Mouse (Mus musculus) kidney, embryonic 14.5 days (tissue): Measurements from ENCODE around the gene Adam10. TPM values are rescaled to one million over a fixed set of nuclear protein-coding genes. Genes with fewer than 3 reads are reported as not detected.

Experiments used
- ATAC-seq: fragments of 200-750 bp; cut with Nextera tagmentation; 2 replicates; pipeline ENCODE4 v1.8.0; 2017; ENCODE audit warnings: moderate number of reproducible peaks, mild to moderate bottlenecking, moderate TSS enrichment, moderate library complexity; ENCODE audit not compliant: low FRiP score, low TSS enrichment
- H3K27ac ChIP-seq: fragments of 300-500 bp; sonication (generic); 2 replicates; pipeline ENCODE4 v1.5.1; 2014; ENCODE audit warnings: low read depth, mild to moderate bottlenecking, low read length, moderate library complexity, mixed read lengths
- H3K27me3 ChIP-seq: fragments of 300-500 bp; sonication (generic); 2 replicates; pipeline ENCODE4 v1.6.1; 2014; ENCODE audit warnings: mild to moderate bottlenecking, low read length; ENCODE audit not compliant: control insufficient read depth, insufficient read depth
- H3K36me3 ChIP-seq: fragments of 300-500 bp; sonication (generic); 2 replicates; pipeline ENCODE4 v1.6.1; 2014; ENCODE audit warnings: low read length, mixed read lengths; ENCODE audit not compliant: control insufficient read depth, insufficient read depth
- H3K4me1 ChIP-seq: fragments of 300-500 bp; sonication (generic); 2 replicates; pipeline ENCODE4 v1.6.1; 2014; ENCODE audit warnings: low read length, mixed read lengths; ENCODE audit not compliant: control insufficient read depth, insufficient read depth
- H3K4me2 ChIP-seq: fragments of 300-500 bp; sonication (generic); replicated peaks from 2 replicates; pipeline ENCODE4 v1.6.1; 2014; ENCODE audit warnings: low read depth, mild to moderate bottlenecking, low read length
- H3K4me3 ChIP-seq: fragments of 300-500 bp; sonication (generic); 2 replicates; pipeline ENCODE4 v1.5.1; 2014; ENCODE audit warnings: mild to moderate bottlenecking, low read length
- H3K9ac ChIP-seq: fragments of 300-500 bp; sonication (generic); 2 replicates; pipeline ENCODE4 v1.6.1; 2014; ENCODE audit warnings: low read depth, mild to moderate bottlenecking, low read length, moderate library complexity
- H3K9me3 ChIP-seq: fragments of 300-500 bp; sonication (generic); 2 replicates; pipeline ENCODE4 v1.6.1; 2016; ENCODE audit warnings: low read length; ENCODE audit not compliant: control insufficient read depth
- WGBS: fragments of 180-500 bp; shearing (Covaris S2); extraction: QIAGEN DNeasy Blood & Tissue Kit; methylation state at CpG from one replicate; pipeline ENCODE4 v1.1.7; 2014; 5-methylcytosine and 5-hydroxymethylcytosine counted together
- polyA plus RNA-seq: library from polyadenylated mRNA; unstranded; fragments of >200 nt; fragmentation: Nextera tagmentation; extraction: Ambion mirVana; gene quantifications from 2 replicates; pipeline ENCODE4 v1.2.1, GENCODE M21; 2014

Adam10 gene
- polyA plus RNA-seq, 1 experiment from 2014 or later, result 83.1 TPM

DNA sequence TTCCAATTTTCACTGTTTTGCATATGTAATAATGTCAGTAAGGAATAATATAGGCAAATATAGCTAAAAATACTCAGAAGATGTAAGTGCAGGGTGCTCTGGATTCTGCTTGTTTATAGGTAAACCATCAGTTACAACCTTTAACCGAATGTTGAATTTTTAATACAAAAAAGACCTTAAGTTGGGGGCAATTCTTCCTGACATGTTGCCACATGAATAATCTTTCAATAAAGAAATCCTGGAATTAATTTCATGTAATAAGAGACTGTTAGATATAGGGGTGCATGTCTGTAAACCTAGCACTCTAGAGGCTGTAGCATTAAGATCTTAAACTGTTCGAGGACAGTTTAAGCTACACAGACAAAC, 23.1 kb upstream of the Adam10 start:
- no peak overlapping the region for H3K27ac ChIP-seq

DNA sequence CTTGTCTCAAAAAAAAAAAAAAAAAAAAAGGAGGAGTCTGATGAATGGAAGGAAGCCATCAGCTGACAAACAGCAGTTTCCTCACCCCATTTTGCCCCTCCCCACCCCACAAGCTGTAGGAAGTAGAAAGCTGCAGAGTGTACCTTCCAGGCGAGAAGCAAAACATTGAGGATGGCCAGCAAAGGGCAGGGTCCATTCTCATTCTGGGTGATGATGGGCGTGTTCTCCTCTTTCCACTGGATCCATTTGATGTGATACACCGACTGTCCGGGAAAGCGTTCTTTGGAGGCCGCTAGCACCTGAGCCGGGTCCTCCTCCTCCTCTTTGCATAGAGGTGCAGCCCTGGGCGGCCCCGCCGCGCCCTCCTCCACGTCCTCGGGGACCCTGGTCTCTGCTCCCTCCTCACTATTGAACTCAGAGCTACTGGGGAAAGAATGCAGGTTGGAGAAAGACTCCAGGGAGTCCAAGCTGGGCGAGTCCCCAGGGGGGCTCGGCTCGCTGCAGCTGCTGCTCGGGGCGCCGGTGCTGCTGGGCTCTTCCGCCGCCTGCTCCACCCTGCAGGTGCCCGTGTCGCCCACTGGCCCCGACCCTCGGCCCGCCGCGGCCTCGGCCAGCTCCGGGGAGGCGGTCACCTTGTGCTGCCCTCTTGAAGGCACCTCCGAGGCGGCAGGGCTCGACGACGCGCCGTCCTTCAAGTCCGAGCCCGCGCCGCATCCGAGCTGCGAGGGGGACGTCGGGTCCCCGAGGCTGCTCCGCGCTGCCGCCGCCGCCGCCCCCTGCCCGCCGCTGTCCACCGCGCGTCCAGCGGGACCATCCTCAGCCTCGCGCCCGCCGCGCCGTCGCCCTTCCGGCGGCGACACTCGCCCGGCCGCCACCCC, 22.4 kb upstream of the Adam10 start, which contains the start of gene Gm10642:
TSS of gene Gm10642 (plus strand) at position 122 of the 878 bp plus-strand sequence.
- Histone ChIP-seq H3K9ac (peak within 1 kb of the TSS; percentile 85), H3K4me3 (peak within 1 kb of the TSS; percentile 74), H3K27ac (peak within 1 kb of the TSS; percentile 93), H3K9me3 (no peaks in the 10 kb centered on the region), H3K4me1 (peaks cover 12% of the 10 kb centered on the region; the same call in 1 of the 2 replicates), H3K4me2 (peak within 1 kb of the TSS; percentile 91), H3K27me3 (no peaks in the 10 kb centered on the region), H3K36me3 (no peaks in the 10 kb centered on the region)
- peak; percentile 71 for ATAC-seq
- under 1% methylated on average over 71 of the region's 72 CpGs for WGBS

More for the DNA sequence above, 23.1 kb upstream of the Adam10 start:
- no peak for ATAC-seq
- Histone ChIP-seq H3K4me2 (peak overlapping the region; percentile 91), H3K9me3 (no peaks in the 10 kb centered on the region), H3K4me3 (peak overlapping the region; percentile 74), H3K4me1 (peaks cover 12% of the 10 kb centered on the region; the same call in 1 of the 2 replicates), H3K9ac (no peak overlapping the region), H3K27me3 (no peaks in the 10 kb centered on the region), H3K36me3 (no peaks in the 10 kb centered on the region)
- 36% methylated on average over 2 of the region's 2 CpGs for WGBS

DNA sequence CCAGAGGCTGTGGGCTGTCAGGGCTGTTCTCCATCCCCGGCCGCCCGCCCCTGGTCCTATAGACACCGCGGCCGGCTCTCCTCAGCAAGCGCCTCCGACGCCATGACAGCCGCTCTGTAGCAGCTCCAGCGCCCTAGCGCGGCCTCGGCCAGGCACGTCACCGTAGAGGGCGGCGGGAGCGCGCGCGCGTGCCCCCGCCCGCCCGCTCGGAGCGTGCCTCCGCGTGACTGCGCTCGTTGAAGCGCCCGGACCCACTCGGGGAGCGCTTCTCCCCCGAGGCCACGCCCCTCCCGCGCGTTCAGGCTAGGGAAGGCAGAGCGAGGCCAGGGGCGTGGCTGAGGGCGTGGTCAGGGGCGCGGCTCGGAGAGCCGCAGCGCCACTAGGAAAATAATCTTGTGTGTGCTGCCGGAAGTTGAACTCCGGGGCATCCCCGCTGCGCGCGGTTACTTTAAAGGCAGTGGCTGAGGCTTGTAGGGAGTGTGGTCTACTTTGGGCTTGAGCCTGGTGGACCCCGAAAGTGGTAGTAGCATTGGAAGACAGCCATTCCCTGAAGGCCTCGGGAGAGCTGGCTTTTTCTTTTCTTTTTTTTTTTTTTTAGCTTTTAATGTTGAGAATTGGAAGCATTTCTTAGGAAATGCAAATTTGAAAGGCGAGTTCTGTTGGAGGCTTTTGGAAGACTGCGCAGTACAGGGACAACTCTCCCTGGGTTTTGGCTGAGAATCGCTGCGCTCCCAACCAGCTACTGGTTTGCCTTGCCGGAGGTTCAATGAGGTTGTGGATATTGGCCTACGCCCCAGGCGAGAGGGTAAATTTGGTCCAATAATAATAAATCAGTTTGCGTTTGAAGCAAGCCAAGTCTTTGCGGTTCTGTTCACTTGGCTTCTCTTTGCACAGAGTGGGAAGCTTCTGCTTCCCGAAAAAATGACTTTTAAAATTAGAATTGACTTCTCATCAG, 21.5 kb upstream of the Adam10 start, which contains the start of gene Mindy2:
TSS of gene Mindy2 (minus strand) at position 162 of the 955 bp plus-strand sequence.
- peak within 1 kb of the TSS; percentile 85 for H3K9ac ChIP-seq
- peak; percentile 99 for ATAC-seq
- peak within 1 kb of the TSS; percentile 93 for H3K27ac ChIP-seq
- WGBS, result under 1% methylated on average over 66 of the region's 67 CpGs
- no peaks in the 10 kb centered on the region for H3K9me3 ChIP-seq
- peaks cover 12% of the 10 kb centered on the region; the same call in 1 of the 2 replicates for H3K4me1 ChIP-seq
- peak within 1 kb of the TSS; percentile 91 for H3K4me2 ChIP-seq
- H3K36me3 ChIP-seq, result no peaks in the 10 kb centered on the region
- no peaks in the 10 kb centered on the region for H3K27me3 ChIP-seq
- peak within 1 kb of the TSS; percentile 74 for H3K4me3 ChIP-seq

DNA sequence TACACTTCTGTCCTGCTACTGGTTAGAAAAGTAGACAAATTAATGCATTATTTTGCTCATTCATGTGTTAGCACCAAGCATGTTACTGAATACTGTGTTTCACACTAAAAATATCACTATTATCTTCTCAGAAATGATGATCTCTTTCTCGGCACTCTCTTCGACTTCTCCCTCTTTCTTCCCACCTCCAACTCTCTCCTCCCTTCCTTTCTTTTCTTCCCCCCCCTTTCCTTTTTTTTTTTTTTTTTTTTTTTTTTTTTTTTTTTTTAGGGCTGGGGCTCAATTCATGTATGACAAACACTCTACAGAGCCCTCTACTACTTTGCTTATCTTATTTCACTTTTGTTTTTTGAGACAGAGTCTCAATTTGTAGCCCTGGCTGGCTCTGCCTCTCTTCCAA, 20.5 kb upstream of the Adam10 start:
- 78% methylated on average over 2 of the region's 2 CpGs for WGBS
- no peak overlapping the region for H3K27ac ChIP-seq
- no peaks in the 10 kb centered on the region for H3K9me3 ChIP-seq
- no peaks in the 10 kb centered on the region for H3K36me3 ChIP-seq
- no peak overlapping the region for H3K4me2 ChIP-seq
- peaks cover 12% of the 10 kb centered on the region; the same call in 1 of the 2 replicates for H3K4me1 ChIP-seq
- ATAC-seq, result no peak
- no peak overlapping the region for H3K4me3 ChIP-seq
- H3K27me3 ChIP-seq, result no peaks in the 10 kb centered on the region
- no peak overlapping the region for H3K9ac ChIP-seq

DNA sequence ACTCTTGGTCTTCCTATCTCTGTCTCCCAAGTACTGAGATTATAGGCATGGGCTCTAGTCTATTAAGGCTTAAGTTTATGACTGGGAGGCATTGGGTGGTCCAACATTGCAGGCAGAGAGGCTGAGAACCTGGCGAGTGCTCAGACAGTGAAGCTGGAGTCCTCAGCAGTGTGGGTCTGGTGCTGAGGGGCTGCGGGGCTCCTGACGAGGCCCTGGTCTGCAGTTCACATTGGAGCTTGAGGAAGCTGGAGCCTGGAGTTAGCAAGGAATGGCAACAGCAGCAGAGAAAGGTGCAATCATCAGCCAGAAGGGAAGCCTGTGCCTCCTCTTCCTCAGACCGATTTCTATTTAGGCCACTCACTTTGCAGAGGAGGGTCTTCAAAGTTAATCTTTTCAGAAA, 13.9 kb upstream of the Adam10 start:
- Histone ChIP-seq H3K36me3 (no peaks in the 10 kb centered on the region), H3K4me2 (no peak overlapping the region), H3K4me1 (no peaks in the 10 kb centered on the region), H3K9me3 (no peaks in the 10 kb centered on the region), H3K4me3 (no peak overlapping the region), H3K27me3 (no peaks in the 10 kb centered on the region), H3K27ac (no peak overlapping the region), H3K9ac (no peak overlapping the region)
- WGBS, result 89% methylated on average over 4 of the region's 4 CpGs
- no peak for ATAC-seq

DNA sequence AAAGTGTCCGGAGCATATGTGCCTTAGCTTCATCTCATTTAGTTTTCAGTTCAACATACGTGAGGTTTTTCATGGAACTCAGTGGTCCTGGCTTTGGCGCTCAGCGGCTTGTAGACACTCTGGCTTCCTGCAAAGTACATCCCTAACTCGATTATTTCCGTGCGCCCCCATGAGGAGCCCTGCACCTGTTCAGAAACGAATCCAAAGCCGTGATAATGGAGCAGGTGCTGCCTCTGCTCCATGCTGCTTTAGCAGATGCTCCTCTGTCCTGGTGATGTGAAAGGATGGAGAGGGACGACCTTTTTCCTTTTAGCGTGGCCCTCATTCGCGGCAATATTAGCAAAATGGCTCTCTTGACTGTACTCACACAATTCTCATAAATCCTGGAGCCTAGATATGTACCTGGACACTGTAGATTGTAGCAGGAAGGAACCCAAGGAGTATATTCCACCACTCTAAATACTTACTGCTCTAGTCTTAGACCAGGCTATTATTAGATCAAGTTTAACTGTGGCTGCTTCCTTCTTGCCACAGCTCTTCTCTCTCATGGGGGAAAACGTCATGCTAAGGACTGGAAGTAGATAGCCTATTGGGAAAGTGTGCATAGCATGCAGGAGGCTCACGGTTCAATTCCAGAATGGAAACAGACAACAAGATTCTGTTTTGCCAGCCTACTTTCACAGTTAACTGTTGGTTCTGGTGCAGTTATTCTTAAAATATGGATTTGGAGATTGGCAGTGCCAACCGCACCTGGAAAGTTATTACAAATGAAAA, 13.2 kb upstream of the Adam10 start:
- H3K4me1 ChIP-seq, result no peaks in the 10 kb centered on the region
- H3K9me3 ChIP-seq, result no peaks in the 10 kb centered on the region
- WGBS, result 74% methylated on average over 16 of the region's 16 CpGs
- H3K4me3 ChIP-seq, result no peak overlapping the region
- H3K27ac ChIP-seq, result no peak overlapping the region
- ATAC-seq, result no peak
- H3K27me3 ChIP-seq, result no peaks in the 10 kb centered on the region
- H3K36me3 ChIP-seq, result no peaks in the 10 kb centered on the region
- no peak overlapping the region for H3K9ac ChIP-seq
- H3K4me2 ChIP-seq, result no peak overlapping the region

DNA sequence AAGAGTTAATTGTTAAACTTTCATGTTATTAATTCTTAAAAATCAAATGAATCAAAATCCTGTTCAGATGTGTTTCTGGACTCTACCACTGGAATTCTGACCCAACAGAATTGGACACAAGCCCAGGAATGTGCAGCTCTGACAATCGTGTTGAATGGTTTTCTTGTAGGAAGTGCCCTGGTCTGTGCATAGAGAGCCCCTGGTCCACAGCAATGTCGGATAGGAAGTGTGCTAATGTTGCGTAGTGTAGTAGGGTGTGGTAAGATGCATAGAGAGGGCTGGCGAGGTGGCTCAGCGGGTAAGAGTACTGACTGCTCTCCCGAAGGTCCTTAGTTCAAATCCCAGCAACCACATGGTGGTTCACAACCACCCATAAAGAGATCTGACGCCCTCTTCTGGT, 12.0 kb upstream of the Adam10 start:
- Histone ChIP-seq H3K9ac (no peak overlapping the region), H3K9me3 (no peaks in the 10 kb centered on the region), H3K36me3 (no peaks in the 10 kb centered on the region), H3K27ac (no peak overlapping the region), H3K4me2 (no peak overlapping the region), H3K4me1 (no peaks in the 10 kb centered on the region), H3K27me3 (no peaks in the 10 kb centered on the region), H3K4me3 (no peak overlapping the region)
- 73% methylated on average over 7 of the region's 7 CpGs for WGBS
- no peak for ATAC-seq

DNA sequence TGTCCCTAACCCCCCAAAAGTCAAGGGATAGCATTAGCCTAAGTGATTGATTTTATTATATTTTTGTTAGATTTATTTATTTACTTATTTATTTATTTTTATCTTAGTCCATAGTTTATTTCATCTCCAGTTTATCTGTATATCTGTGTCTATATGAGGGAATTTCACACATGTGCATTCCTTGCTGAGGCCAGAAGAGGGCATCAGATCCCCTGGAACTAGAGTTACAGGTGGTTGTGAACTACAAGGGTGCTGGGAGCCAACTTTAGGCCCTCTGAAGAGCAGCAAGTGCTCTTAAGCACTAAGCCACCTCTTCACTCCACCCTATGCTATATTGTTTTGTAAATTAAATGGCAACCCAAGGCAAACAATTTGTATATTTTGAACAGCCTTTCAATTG, 10.7 kb upstream of the Adam10 start:
- no peak for ATAC-seq

More for the DNA sequence above, 10.7 kb upstream of the Adam10 start:
- no peaks in the 10 kb centered on the region for H3K9me3 ChIP-seq
- no peak overlapping the region for H3K4me3 ChIP-seq
- H3K4me1 ChIP-seq, result no peaks in the 10 kb centered on the region
- no peak overlapping the region for H3K9ac ChIP-seq
- no peak overlapping the region for H3K4me2 ChIP-seq
- no peak overlapping the region for H3K27ac ChIP-seq
- no peaks in the 10 kb centered on the region for H3K27me3 ChIP-seq
- no peaks in the 10 kb centered on the region for H3K36me3 ChIP-seq
